Mouse (Mus musculus) skeletal muscle tissue, adult 2 months (tissue): ENCODE results near the gene Limch1.

Source experiments
- DNase-seq: peaks from one replicate; pipeline ENCODE4 v3.0.0-alpha.2; 2012; ENCODE audit warnings: low read depth, low spot score

Gene Limch1

DNA sequence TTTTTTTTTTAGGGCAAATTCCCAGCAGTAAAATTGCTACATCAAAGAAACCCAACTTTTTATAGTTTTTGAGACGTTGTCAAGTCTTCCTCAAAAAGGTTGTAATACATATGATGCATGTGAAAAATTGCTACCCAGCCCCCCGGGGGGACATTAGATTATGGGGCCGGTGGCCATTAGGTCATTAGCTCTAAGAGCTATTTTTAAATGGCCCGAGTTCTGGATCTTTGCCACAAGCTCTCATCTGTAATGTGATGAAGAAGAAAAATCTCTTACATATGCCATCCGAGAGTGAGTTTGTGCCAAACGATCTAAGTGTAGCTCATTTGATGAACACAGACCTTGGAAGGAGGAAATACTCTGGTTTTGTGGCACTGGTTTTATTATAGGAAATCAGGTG lies 183.7 kb downstream of the Limch1 start:
- DNase-seq, result peak; percentile 14

DNA sequence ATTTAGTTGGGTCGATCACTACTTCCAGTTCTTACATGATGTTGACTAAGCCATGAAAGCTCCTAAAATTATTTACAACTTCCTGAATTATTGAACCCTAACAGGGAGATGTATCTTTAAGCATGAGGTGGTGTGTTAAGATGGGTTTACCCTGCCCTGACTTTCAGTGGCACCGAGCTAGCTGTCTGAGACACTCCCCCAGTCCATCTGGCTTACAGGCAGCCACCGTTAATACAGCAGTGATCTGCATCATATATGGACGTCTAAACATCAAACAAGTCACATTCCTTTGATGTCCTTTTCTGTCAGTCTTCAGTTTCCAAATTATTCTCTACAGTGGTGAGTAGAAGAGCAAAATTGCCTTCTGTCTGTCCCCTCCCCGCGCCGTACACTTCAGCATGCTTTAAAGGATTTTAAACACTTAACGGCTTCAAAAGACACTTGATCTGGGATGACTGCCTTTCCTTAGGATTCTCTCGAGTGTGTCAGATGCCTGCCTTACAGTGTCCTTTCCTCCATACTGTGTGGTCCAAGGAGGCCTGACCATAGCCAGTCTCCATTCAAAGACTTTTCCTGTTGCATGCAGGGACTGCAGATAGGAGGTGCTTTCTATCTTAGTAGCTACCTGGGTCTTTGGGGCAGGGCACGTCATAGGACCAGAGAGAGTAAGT lies 187.6 kb downstream of the Limch1 start:
- DNase-seq, result no peak

- DNase-seq, result no peak
These were observed 189.0 kb downstream of the Limch1 start for GRCm38 (mm10) chr5:66934585-66934984.

GRCm38 (mm10) chr5:66937376-66937775 lies 191.7 kb downstream of the Limch1 start:
- DNase-seq, result no peak

- no peak for DNase-seq
These were observed 196.3 kb downstream of the Limch1 start for GRCm38 (mm10) chr5:66941710-66942450.

DNA sequence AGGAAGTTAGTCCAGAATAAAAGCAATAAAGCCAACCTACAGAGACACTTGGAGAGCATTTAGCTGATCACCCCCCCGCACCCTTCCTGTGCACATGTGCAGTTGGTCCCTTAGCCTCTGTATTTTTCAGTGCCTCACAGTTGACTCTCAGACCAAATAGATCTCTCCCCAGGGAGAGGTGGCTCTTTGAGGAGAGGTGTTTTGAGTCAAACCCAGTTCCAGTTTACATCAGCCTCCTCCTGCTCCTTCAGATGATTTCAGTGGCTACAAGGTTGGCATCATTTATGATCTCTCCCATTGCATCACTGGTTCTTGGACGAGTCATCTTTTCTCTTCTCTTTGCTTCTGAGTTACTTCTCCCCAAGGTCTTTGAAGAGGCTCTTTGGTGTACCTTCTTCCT lies 197.3 kb downstream of the Limch1 start:
- no peak for DNase-seq

GRCm38 (mm10) chr5:66943521-66943920 lies 197.9 kb downstream of the Limch1 start:
- DNase-seq, result peak; percentile 17

- DNase-seq, result peak; percentile 90
These were observed 202.3 kb downstream of the Limch1 start for GRCm38 (mm10) chr5:66947958-66948357.

- no peak for DNase-seq
These were observed 203.6 kb downstream of the Limch1 start for GRCm38 (mm10) chr5:66949098-66949692.

DNA sequence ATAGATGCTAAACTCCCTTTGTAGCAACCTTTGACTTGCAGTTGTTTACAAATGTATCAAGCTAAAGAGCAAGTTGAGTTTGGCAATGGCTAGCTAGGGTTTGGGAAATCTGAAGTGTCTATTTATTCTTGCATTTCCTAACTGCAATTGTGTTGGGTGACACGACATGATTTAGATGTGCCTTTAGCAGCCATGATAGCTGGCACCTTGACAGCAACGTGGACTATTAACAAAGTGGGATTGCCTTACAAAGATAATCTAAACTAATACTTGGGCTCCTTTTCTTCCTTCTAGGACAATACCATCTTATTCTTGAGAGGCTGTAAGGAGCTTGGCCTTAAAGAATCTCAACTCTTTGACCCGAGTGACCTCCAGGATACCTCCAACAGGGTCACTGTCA lies 207.7 kb downstream of the Limch1 start:
- no peak for DNase-seq

- DNase-seq, result no peak
These were observed 208.5 kb downstream of the Limch1 start for GRCm38 (mm10) chr5:66953971-66954644.

DNA sequence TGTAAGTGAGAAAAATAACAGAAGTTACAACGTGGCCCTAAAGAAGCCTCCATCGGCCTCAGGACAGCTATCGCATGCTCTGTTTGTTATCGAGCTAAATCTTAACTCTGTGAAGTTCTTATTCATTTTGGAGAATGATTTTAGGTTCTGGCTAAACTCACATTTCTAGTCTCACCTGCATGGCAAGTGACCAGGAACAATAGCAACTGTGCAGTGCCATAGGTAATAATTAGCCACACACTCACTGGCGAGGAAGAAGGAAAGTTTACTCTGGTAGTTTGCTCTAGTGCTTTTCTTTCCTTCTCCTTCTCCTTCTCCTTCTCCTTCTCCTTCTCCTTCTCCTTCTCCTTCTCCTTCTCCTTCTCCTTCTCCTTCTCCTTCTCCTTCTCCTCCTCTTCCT lies 209.6 kb downstream of the Limch1 start:
- DNase-seq, result no peak

DNA sequence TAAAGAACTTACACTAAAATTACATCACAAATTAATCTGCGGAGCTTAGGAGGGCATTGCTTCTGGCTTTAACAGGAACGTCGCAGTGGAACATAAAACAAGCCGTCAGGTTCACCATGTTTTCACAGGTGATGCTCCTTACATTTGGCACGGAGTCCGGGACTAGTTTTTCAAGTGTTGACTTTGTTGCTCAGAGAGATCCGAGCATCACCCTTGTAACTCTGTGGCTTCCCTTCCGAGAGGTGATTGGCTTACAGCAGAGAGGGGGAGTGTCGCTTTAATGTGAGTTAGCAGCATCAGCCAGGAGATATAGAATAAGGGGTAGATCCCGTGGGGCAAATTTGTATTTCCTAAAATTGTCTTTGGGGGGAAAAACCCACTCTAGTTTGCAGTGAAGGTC lies 212.0 kb downstream of the Limch1 start:
- DNase-seq, result no peak

- DNase-seq, result no peak
These were observed 212.5 kb downstream of the Limch1 start for GRCm38 (mm10) chr5:66958118-66958517.

- DNase-seq, result no peak
These were observed 214.3 kb downstream of the Limch1 start for GRCm38 (mm10) chr5:66959968-66960367.

GRCm38 (mm10) chr5:66965442-66965841 lies 219.8 kb downstream of the Limch1 start:
- DNase-seq, result no peak

GRCm38 (mm10) chr5:66967147-66967546 lies 221.5 kb downstream of the Limch1 start:
- DNase-seq, result no peak

GRCm38 (mm10) chr5:66967646-66968045 lies 222.0 kb downstream of the Limch1 start:
- no peak for DNase-seq

DNA sequence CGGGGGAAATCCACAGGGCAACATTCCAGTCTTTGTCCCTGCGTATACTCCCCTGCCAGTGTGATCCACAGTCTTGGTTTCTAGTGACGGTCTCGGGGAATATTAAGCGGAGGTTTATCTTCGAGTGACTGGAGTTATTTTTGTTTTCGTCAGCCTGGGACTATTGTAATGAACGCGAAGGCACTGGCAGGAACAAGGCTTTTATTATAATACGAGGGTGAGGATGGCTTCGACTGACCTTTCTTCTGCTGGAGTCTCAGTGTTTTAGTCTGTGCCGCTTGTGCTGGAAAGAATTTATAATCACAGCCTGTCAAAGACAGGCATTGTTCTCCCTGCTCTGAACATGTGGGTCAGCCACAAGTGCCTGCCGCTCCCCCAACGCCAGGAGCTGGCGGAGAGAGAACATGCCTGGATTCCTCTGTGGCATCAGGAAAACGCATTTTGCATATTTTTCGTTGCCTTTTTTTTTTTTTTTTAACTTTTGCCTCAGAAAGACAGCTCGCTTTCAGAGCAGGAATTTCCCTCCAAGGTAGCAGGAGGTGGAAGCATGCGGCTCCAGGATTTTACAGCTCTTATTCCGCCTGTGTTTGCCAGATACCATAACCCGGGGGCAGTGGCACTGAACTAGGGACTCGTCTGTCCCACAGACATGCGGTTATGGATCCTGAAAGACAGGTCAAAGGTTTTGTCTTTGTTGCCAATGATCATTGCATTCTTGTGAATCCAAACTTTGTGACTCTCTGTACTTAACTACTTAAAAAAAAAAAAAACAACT lies 222.6 kb downstream of the Limch1 start:
- no peak for DNase-seq

DNA sequence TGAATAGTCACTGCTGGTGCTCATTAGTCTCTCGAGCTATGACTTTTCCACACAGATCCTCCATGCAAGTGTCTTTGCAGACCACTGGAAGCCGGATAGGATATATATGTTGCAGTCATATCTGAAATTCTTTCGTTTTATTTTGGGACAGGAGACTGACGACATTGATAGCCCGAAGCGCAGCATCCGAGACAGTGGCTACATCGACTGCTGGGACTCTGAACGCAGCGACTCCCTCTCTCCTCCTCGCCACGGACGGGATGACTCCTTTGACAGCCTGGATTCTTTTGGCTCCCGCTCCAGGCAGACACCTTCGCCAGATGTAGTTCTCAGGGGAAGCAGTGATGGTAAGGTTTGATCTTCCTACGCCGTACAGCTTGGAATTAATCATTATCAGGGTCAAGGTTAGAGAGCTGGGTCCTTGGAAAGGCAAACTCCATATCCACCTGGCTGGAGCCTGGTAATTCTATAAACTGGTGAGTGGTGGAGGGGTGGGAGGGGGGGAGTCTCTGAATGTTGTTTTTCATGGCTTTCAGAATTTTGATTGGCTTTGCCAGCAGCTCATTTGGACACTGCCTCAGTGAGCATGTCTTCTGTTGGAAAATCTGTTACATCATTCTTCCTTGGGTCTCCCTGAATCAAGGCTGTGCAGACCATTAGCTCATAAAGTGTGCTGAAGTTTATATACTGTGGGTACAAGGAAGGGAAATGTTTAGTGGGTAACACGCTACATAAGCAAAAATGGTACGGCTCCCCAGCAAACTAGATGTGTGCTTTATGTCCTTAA lies 223.5 kb downstream of the Limch1 start:
- no peak for DNase-seq

DNA sequence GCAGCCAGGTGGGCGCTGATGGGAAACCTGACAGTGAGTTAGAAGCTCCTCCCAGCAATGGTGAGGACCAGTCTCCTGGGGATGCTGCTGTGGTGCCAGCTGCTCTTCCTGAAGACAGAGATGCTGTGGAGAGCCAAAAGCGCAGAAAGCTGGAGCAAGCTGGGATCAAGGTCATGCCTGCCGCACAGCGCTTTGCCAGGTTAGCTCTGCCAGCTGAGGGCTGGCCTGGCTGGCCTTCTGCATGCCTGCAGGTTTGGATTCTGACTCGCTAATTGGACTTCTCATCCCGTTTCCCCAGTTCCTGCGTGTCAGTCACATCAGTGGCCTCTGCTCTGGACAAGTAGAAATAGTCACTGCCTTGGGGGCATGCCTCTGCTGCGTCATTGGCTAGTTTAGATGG lies 230.0 kb downstream of the Limch1 start:
- DNase-seq, result peak; percentile 26
